Mouse (Mus musculus) cerebellum, adult 2 months (tissue): Measurements from ENCODE around the gene Hinfp.

Source experiments
- CTCF ChIP-seq: fragments of 200-500 bp; IDR thresholded peaks from 2 replicates; pipeline ENCODE4 v1.5.1; 2011; ENCODE audit warnings: low read depth, mild to moderate bottlenecking, control low read depth, low read length, moderate library complexity, borderline replicate concordance; ENCODE audit not compliant: insufficient read depth
- POLR2A ChIP-seq: fragments of 200-500 bp; IDR thresholded peaks from 2 replicates; pipeline ENCODE4 v1.6.1; 2011; ENCODE audit warnings: low read length, control low read depth, borderline replicate concordance; ENCODE audit not compliant: insufficient read depth

- TF ChIP-seq CTCF, result no peak
- TF ChIP-seq POLR2A, result no peak
Measured at GRCm38 (mm10) chr9:44351396-44351795, 45.9 kb upstream of the Hinfp start.
